Mouse (Mus musculus) left cerebral cortex, postnatal 14 days (tissue): ENCODE measurements around the gene Gcnt2. TPM values are rescaled to one million over a fixed set of nuclear protein-coding genes. Genes with fewer than 3 reads are reported as not detected.
"Not testable (repeated sequence)": the region's sequence is repeated elsewhere in the genome, so short reads cannot be mapped to it uniquely, and the experiment has no call there.

Experiments used
- DNase-seq, 2 experiments: peaks; one replicate each; pipeline ENCODE4 v3.0.0; 2021 to 2022; ENCODE audit warnings: low spot score in 2 of 2, mixed read lengths in 1 of 2
- intact Hi-C: fragments of 180-260 bp; cut with DNase I; formaldehyde crosslinking; loops from one replicate; pipeline ENCODE4 v1.15.1; 2025
- total RNA-seq, 2 experiments: library from RNA; stranded (reverse); gene quantifications; 2 replicates each; pipeline ENCODE4 v1.2.3; 2021

Gene Gcnt2
- total RNA-seq, 2 experiments from 2014 or later, result 10.7 to 12.9 TPM

DNA sequence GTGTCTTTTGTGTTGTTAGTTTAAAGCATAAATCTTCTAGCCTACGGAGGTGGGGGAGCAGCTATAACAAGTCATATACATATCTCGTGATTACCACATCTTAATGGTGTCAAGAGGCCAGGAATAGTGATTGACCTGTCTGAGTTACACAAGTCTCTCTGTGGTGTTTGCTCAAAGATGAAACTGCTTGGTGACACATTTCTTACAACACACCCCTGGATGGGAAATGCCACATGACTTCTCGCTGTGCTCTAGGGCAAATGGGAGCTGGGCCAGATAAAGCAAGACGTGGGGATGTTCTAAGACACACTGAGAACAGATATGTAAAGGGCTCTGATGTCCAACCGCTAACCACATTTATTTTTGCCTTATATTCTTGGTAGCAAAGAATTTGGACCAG is 111.7 kb downstream of the Gcnt2 start:
- intact Hi-C loops, result no loop called here
- no peak for DNase-seq

DNA sequence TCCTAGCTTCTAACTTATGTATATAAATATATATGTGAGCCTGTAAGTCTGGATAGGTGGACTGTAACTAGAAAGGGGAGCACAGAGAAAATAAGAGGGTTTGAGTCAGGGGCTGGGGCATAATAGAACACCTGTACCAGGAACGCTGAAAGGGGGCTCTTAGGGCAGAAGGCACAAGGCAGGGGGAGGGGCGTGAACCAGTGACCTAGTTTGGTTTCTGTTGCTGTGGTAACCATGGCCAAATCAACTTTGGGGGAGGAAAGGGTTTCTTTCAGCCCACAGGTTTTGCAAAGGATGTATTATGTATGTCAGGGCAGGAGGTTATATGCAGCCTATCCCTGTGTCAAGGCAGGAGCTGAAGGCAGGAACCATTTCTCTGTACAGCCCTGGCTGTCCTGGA is 112.3 kb downstream of the Gcnt2 start:
- intact Hi-C loops, result no loop called here
- no peak for DNase-seq

DNA sequence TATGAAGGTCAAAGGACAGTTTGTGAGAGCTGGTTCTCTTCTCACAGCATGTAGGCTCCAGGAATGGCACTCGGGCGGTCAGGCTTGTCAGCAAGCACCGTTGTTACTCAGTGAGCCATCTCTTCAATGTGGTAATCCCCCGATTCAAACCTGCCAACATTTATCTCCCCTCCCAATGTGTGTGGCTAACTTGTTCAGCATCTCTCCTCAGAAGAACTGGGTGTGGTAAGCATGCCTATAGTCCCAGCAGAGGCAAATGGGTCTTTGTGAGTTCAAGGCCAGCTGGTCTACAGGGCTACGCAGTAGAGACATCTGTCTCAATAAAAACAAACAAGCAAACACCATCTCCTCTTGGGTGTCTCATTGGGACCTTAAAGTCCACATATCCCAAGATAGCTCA is 113.4 kb downstream of the Gcnt2 start:
- intact Hi-C loops, result no loop called here

DNA sequence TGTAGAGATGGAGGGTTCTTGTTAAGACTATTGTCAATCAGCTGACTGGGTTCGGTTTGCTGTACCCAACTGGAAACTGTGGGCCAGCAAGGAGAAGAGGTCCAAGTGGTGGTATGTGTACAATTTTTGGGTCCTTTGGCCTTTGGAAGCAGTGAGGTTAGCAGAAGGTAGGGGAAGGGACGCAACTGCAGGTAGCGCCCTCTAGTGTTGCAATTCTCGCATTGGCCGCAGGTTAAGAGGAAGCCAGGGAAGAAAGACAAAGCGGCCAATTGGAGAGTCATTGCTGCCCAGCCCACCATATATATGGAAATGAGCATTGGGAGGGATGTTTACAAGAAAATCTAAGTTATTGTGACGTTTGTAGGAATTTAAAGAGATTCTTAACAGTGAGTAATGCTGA is 118.1 kb downstream of the Gcnt2 start:
- intact Hi-C loops, result loop anchor here (5.0 kb wide), 1 partner anchor 135 kb away; no protein-coding TSS in a partner anchor
- DNase-seq, result peak in 1 of 2 experiments; percentile 42

More for the DNA sequence above, 113.4 kb downstream of the Gcnt2 start:
- no peak for DNase-seq

DNA sequence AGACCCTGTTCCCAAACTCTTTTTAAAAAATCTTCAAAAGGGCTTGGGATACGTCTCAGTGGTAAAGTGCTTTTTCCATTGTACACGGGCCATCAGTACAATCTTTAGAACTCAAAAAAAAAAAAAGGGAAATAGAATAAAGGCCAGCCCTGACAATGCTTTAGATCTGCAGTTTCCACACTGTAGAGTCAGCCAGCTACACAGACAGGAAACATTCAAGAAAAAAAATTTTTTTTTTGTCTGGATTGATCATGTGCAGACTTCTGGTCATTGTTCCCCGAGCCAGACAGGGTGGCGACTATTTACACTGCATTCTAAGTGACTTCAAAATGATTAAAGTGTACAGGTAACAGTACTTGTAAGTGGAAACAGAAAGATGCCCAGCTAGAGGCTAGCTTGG is 119.1 kb downstream of the Gcnt2 start:
- intact Hi-C loops, result loop anchor here (5.0 kb wide), 1 partner anchor 136 kb away; no protein-coding TSS in a partner anchor
- no peak for DNase-seq

DNA sequence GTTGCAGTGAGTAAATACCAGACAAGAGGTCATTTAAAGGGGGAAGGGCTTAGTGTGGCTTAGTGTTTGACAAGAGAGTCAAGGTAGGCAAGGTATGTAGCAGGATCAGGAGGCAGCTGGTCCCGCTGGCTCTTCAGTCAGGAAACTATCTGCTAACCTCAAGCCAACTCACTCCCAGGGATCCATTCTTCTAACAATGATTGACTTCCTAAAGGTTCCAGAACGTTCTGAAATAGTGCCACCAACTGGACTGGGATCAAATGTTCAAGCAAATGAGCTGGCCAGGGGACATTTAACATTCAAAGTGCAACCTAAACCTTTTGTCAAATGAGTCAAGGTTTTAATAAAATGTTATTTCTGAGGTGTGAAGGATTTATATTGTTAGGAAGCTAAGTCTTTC is 119.8 kb downstream of the Gcnt2 start:
- DNase-seq, result no peak
- intact Hi-C loops, result loop anchor here (5.0 kb wide), 1 partner anchor 137 kb away; no protein-coding TSS in a partner anchor

GRCm38 (mm10) chr13:40982759-40983158 is 123.2 kb downstream of the Gcnt2 start:
- DNase-seq, result no peak
- intact Hi-C loops, result no loop called here

- DNase-seq, result no peak
- intact Hi-C loops, result no loop called here
Measured at GRCm38 (mm10) chr13:40986081-40986480, 126.5 kb downstream of the Gcnt2 start.

- DNase-seq, intact Hi-C loops: not testable (repeated sequence)
Measured at GRCm38 (mm10) chr13:40987608-40988303, 128.2 kb downstream of the Gcnt2 start.

DNA sequence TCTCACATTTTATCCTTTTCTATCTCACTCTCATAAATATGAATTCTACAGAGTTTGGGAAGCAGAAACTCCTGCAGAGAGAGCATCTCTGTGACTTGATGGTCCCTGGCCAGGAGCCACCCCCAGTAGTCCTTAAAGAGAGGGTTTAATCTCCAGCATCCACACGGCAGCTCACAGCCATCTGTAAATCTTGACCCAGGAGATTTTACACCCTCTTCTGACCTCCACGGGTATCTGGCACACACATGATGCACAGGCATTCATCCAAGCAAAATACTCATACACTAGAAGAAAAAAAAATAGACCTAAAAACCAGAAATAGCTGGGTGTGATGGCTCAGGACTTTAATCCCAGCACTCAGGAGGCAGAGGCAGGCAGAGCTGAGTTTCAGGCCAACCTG is 128.9 kb downstream of the Gcnt2 start:
- intact Hi-C loops, result no loop called here
- no peak for DNase-seq

- intact Hi-C loops, result no loop called here
- no peak for DNase-seq
Measured at GRCm38 (mm10) chr13:40994487-40995263, 135.1 kb downstream of the Gcnt2 start.

GRCm38 (mm10) chr13:40998537-40998936 is 139.0 kb downstream of the Gcnt2 start:
- intact Hi-C loops, DNase-seq: not testable (repeated sequence)

DNA sequence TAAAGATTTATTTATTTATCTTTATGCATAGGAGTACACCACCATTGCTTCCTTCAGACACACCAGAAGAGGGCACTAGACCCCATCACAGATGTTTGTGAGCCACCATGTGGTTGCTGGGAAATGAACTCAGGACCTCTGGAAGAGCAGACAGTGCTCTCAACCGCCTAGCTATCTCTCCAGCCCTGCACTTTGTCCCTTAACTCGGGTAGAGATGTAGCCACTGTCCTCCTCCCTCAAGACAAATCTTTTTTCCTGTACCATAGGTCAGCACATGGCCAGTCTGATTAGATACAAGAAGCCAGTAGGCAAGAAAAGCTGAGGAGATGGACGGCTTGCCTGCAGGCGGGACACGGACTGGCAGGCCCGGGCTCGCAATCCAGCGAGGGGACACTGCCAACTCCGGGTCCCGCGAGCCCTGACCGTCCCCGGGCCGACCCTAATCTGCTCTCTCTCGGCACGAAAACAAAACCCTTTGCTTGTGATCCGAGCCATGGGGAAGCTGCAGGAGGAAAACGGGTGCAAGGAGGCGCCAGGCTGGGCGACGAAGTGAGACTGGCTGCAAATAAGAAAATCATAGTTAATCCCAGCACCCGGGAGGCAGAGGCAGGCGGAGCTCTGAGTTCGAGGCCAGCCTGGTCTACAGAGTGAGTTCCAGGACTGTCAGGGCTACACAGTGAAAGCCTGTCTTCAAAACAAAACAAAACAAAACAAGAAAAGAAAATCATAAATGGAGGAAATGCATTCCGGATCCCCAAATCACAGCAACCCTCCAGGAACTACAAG is 140.8 kb downstream of the Gcnt2 start:
- intact Hi-C loops, result loop anchor here (5.0 kb wide), 1 partner anchor 158 kb away; no protein-coding TSS in a partner anchor
- DNase-seq, result peak; percentile 31 to 56

GRCm38 (mm10) chr13:41000926-41001639 is 141.5 kb downstream of the Gcnt2 start, which contains the start of gene Pak1ip1:
Gene Pak1ip1, plus strand, starts transcription at chr13:41001023.
- intact Hi-C loops, result loop anchor here (5.0 kb wide), 1 partner anchor 159 kb away; no protein-coding TSS in a partner anchor
- DNase-seq, result peak; percentile 91 to 93

DNA sequence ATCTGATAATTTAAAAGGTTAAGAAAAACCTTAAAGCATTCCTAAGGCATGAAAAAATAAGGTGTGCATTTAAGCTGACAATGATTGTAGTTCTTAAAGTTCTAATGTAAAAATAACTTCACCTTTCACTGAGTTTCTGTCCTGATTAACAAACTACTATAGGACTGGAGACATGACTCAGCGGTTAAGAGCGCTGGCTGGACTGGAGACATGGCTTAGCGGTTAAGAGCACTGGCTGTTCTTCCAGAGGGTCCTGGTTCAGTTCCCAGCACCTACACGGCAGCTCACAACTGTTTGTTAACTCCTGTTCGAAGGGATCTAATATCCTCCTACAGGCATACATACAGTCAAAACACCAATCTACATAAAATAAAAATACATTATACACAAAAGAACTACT is 142.4 kb downstream of the Gcnt2 start:
- intact Hi-C loops, result loop anchor here (5.0 kb wide), 1 partner anchor 160 kb away; no protein-coding TSS in a partner anchor

DNA sequence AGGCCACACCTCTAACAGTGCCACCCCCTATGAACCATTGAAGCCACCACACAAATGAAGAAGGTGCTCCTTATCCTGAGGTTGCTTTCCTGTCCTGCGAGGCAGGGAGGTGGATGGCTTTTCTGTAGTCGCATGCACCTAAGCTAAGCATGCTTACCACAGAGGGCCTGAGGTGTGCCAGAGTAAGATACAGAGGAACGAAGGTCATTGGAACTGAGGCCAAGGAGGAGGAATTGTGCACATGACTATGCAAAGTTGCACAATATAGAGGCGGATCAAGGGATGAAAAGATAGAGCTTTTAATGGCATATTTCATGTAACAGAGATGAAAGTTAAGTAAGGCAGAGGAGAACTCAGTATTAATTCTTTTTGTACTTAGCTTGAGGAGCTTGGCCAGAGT is 146.7 kb downstream of the Gcnt2 start:
- DNase-seq, result no peak
- intact Hi-C loops, result no loop called here

More for the DNA sequence above, 142.4 kb downstream of the Gcnt2 start:
- DNase-seq, result no peak

DNA sequence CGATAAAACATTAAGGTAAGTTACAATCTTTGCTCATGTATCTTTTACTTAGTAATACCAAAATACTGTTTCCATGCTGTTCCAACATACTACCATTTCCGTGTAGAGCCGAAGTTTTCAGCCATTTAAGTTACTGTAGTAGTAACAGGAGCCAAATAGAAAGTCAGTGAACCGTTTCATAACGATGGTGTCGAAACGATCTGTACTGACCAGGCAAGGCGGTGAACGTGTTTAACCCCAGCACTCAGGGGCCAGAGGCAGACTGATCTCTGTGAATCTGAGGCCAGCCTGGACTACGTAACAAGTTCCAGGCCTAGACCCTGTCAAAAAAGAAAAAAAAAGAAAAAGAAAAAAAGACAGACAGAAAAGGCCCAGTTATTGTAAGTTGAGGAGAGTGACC is 148.7 kb downstream of the Gcnt2 start:
- no peak for DNase-seq
- intact Hi-C loops, result no loop called here

DNA sequence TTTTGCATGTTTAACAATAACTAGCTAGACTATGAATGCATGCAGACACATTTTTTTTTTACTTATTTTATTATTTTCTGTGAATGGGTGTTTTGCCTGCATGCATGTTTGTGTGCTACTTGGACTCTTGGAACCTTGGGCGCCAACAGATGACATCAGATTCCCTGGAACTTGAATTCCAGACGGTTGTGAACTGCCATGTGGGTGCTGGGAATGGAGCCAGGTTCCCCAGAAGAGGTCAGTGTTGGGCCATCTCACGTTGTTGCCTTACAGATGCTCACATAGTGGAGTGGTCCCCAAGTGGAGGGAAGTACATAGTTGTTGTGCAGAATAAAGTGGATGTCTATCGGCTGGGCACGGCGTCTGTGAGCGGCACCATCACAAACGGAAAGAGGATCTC is 149.4 kb downstream of the Gcnt2 start:
- intact Hi-C loops, result no loop called here
- DNase-seq, result no peak
